Mouse (Mus musculus) frontal cortex, postnatal 25 days (tissue): ENCODE data around the gene Ppp1r18.
A peak's percentile ranks its signal among the peaks of the same experiment; 100 is the strongest.
"Not testable (repeated sequence)": the region's sequence is repeated elsewhere in the genome, so short reads cannot be mapped to it uniquely, and the experiment has no call there.

Experiments
- DNase-seq, 2 experiments: peaks; one replicate each; pipeline ENCODE4 v3.0.0; 2022; ENCODE audit warnings: low spot score in 2 of 2

Ppp1r18 gene

GRCm38 (mm10) chr17:35836991-35837422 lies 28.4 kb upstream of the Ppp1r18 start:
- peak; percentile 60 to 75 for DNase-seq

GRCm38 (mm10) chr17:35837487-35837886 lies 27.9 kb upstream of the Ppp1r18 start:
- DNase-seq, result no peak

GRCm38 (mm10) chr17:35838122-35838544 lies 27.3 kb upstream of the Ppp1r18 start, which contains the start of gene Tubb5:
Gene Tubb5, minus strand, starts transcription at chr17:35838306.
- DNase-seq, result peak; percentile 94 to 95

GRCm38 (mm10) chr17:35838570-35838969 lies 26.8 kb upstream of the Ppp1r18 start:
- no peak for DNase-seq

GRCm38 (mm10) chr17:35839002-35839401 lies 26.4 kb upstream of the Ppp1r18 start:
- not testable (repeated sequence) for DNase-seq

GRCm38 (mm10) chr17:35840561-35840960 lies 24.8 kb upstream of the Ppp1r18 start:
- DNase-seq, result no peak

GRCm38 (mm10) chr17:35841076-35841950 lies 24.1 kb upstream of the Ppp1r18 start, which contains the start of gene Mdc1:
Gene Mdc1, plus strand, starts transcription at chr17:35841515.
- DNase-seq, result peak; percentile 97 to 98

- DNase-seq, result no peak
Observed at GRCm38 (mm10) chr17:35842006-35842405, 23.4 kb upstream of the Ppp1r18 start.

GRCm38 (mm10) chr17:35843514-35843913 lies 21.9 kb upstream of the Ppp1r18 start:
- DNase-seq, result no peak

- DNase-seq, result no peak
Observed at GRCm38 (mm10) chr17:35848112-35848511, 17.3 kb upstream of the Ppp1r18 start.

- DNase-seq, result no peak
Observed at GRCm38 (mm10) chr17:35850974-35851373, 14.4 kb upstream of the Ppp1r18 start.

- DNase-seq, result no peak
Observed at GRCm38 (mm10) chr17:35859371-35859770, 6.0 kb upstream of the Ppp1r18 start.

- no peak for DNase-seq
Observed at GRCm38 (mm10) chr17:35859835-35860234, 5.6 kb upstream of the Ppp1r18 start.

GRCm38 (mm10) chr17:35860831-35861197 lies 4.6 kb upstream of the Ppp1r18 start:
- no peak for DNase-seq

GRCm38 (mm10) chr17:35861198-35861857 lies 4.1 kb upstream of the Ppp1r18 start, which contains the start of gene Nrm:
Gene Nrm, plus strand, starts transcription at chr17:35861318.
- DNase-seq, result peak; percentile 78

GRCm38 (mm10) chr17:35864832-35865353 lies 500 bp upstream of the Ppp1r18 start:
- no peak for DNase-seq

GRCm38 (mm10) chr17:35866281-35866831 lies 963 bp downstream of the Ppp1r18 start:
- no peak for DNase-seq

GRCm38 (mm10) chr17:35866911-35867890 lies 1.8 kb downstream of the Ppp1r18 start:
- no peak for DNase-seq

- DNase-seq, result no peak
Observed at GRCm38 (mm10) chr17:35868165-35868820, 2.9 kb downstream of the Ppp1r18 start.

- no peak for DNase-seq
Observed at GRCm38 (mm10) chr17:35868961-35869345, 3.6 kb downstream of the Ppp1r18 start.
